Mouse (Mus musculus) heart, adult 2 months (tissue): Measurements from ENCODE around the gene C2.

ENCODE experiments used
- CTCF ChIP-seq: fragments of 200-600 bp; IDR thresholded peaks from 2 replicates; pipeline ENCODE4 v1.8.1; 2022; ENCODE audit warnings: antibody characterized with exemption, mild to moderate bottlenecking, moderate library complexity
- EP300 ChIP-seq: fragments of 200-500 bp; IDR thresholded peaks from 2 replicates; pipeline ENCODE4 v1.6.1; 2011; ENCODE audit warnings: low read depth, low read length, control low read depth; ENCODE audit not compliant: insufficient read depth

GRCm38 (mm10) chr17:34860514-34860913 is 37.6 kb downstream of the C2 start:
- no peak for TF ChIP-seq CTCF
- no peak for TF ChIP-seq EP300
